Mouse (Mus musculus) hematopoietic stem cell, adult 5-6 weeks (primary cell): ENCODE results near the gene Adat1. TPM values are rescaled to one million over a fixed set of nuclear protein-coding genes. Genes with fewer than 3 reads are reported as not detected.

Experiments
- ATAC-seq, 2 experiments: fragments of 125-278 bp in 1 of 2; replicated peaks in 1 of 2; 2 replicates each; pipeline ENCODE4 v1.8.0; 2016 to 2017; ENCODE audit warnings: inconsistent platforms in 2 of 2, mild to moderate bottlenecking in 2 of 2, moderate number of reproducible peaks in 2 of 2, low read depth in 1 of 2, moderate TSS enrichment in 1 of 2; ENCODE audit not compliant: low FRiP score in 2 of 2, poor library complexity in 2 of 2, severe bottlenecking in 2 of 2, insufficient read depth in 1 of 2, low TSS enrichment in 1 of 2
- total RNA-seq: library from RNA; stranded (forward); fragments of 172-1452, 232-1000 nt; gene quantifications from 2 replicates; pipeline ENCODE4 v1.2.3, GENCODE M21; 2017

Adat1 gene
- total RNA-seq, 1 experiment from 2014 or later, result 5.6 TPM

GRCm38 (mm10) chr8:111923383-111923804 is 68.7 kb downstream of the Adat1 start:
- peak; percentile 80 to 96 for ATAC-seq

- no peak for ATAC-seq
Measured at GRCm38 (mm10) chr8:111920971-111921370, 71.1 kb downstream of the Adat1 start.

GRCm38 (mm10) chr8:111919663-111920062 is 72.4 kb downstream of the Adat1 start:
- ATAC-seq, result no peak

Other genes with a start within 250 kb of the Adat1 start
- 0.06 TPM in 1 of 2 replicates, not detected in the other for gene Bcar1, start 248.5 kb downstream of the Adat1 start, total RNA-seq
- 173 and 207 TPM in 2 replicates for gene Cfdp1, start 138.0 kb downstream of the Adat1 start, total RNA-seq
- 2.1 and 3.4 TPM in 2 replicates for gene Tmem170, start 115.6 kb downstream of the Adat1 start, total RNA-seq
- not detected in 2 replicates for gene Chst5, start 81.9 kb downstream of the Adat1 start, total RNA-seq
- 4.6 and 5.8 TPM in 2 replicates for gene Tmem231, start 58.4 kb downstream of the Adat1 start, total RNA-seq
- gene Gabarapl2, start 51.6 kb downstream of the Adat1 start, total RNA-seq, result 41.8 and 63.8 TPM in 2 replicates
- gene Kars, start 19.0 kb upstream of the Adat1 start, total RNA-seq, result 166 and 198 TPM in 2 replicates
- 16.8 and 20.3 TPM in 2 replicates for gene Terf2ip, start 19.1 kb upstream of the Adat1 start, total RNA-seq
- not detected in 2 replicates for gene Gm6793, start 22.7 kb upstream of the Adat1 start, total RNA-seq